Mouse (Mus musculus) CD4-positive naive resting alpha-beta T cell, adult 76 days (primary cell): ENCODE results near the gene Stmn1. TPM values are rescaled to one million over a fixed set of nuclear protein-coding genes. Genes with fewer than 3 reads are reported as not detected.

Experiments used
- total RNA-seq: library from RNA; stranded (reverse); gene quantifications from one replicate; pipeline ENCODE4 v1.2.4, GENCODE M21; 2023

The Stmn1 gene
- 44.4 TPM for total RNA-seq

DNA sequence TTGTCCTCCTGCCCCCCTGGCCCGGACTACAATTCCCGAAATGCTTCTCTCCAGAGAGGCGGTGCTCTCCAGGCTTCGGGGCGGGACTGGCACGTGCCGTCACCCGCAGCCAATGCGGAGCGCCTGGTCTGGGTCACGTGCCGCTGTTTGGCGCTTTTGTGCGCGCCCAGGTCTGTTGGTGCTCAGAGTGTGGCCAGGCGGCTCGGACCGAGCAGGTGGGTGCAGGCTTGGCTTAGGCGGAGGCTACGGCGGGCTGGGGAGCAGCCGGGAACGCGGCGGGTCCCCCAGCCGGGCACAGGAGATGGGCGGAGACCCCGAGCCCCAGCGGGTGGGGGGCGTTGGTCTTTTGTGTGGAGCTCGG, at the start of gene Stmn1:
Gene Stmn1, plus strand, starts transcription at position 106 of the 361 bp plus-strand sequence.

DNA sequence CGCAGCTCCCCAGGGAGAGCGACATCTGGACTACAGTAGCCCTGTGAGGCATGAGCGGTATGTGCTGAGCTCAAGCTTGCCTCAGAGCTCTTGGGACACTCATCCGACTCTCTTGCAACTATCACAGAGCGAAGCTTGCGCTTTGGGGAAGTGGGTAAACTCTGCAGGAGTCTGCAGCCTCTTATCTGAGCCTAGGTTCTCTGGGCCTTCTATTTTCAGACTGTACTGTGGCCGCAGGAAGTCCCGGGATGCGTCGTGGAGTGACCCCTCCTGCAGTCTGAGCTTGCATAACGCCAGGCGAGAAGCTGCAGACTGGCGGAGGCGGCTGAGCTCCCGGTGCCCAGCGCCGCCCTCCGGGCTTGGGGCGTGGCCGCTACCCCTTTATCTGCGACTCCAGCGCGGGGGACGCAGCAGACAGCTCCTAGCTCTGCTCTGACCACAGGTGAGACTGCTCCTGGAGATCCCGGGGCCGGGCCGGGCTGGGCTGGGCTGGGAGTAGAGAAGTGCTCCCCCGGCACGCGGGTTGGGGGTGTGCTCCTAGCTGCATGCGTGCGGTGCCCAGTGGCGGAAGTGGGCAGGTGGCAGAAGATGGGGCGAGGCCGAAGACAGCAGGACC, 28.6 kb downstream of the Stmn1 start, which contains the start of gene Paqr7:
Gene Paqr7, plus strand, starts transcription at position 103 of the 616 bp plus-strand sequence.

DNA sequence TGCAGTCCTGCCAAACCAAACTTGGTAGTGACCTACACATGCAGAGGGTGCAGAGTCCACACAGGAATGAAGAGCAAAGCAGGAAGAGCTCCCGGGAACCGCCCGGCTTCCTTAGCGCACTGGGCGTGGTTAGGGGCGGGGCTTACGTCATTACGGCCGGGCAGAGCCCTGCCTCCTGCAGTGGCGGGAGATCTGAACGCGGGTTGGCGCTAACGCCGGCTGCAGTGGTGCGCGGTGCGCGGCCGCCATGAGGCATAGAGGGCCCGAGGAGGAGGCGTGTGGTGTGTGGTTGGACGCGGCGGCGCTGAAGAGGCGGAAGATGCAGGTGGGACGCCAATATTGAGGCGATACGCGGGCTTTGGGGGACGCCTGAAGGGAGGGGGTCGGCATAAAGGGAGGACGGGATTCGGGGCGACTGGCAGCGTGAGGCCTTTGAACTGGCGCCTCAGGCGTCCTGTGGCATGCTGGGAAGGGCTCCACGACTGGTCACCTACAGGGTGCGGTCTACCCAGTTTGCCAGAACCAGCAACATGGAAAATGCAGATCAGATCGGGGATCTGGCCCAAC, 42.8 kb downstream of the Stmn1 start, which contains the start of gene Aunip:
Gene Aunip, plus strand, starts transcription at position 155 of the 567 bp plus-strand sequence.

Other genes with a start within 250 kb of the Stmn1 start
- not detected for gene Catsper4, start 240.9 kb upstream of the Stmn1 start, total RNA-seq
- 0.50 TPM for gene Cnksr1, start 229.9 kb upstream of the Stmn1 start, total RNA-seq
- not detected for gene E130218I03Rik, start 224.7 kb upstream of the Stmn1 start, total RNA-seq
- 19.8 TPM for gene Zfp593, start 222.7 kb upstream of the Stmn1 start, total RNA-seq
- gene Gm30191, start 221.4 kb upstream of the Stmn1 start, total RNA-seq = not detected
- gene Grrp1, start 214.2 kb upstream of the Stmn1 start, total RNA-seq = not detected
- gene Pdik1l, start 180.4 kb upstream of the Stmn1 start, total RNA-seq = 13.3 TPM
- gene Trim63, start 153.2 kb upstream of the Stmn1 start, total RNA-seq = not detected
- gene Slc30a2, start 125.1 kb upstream of the Stmn1 start, total RNA-seq = not detected
- 0.73 TPM for gene Extl1, start 84.5 kb upstream of the Stmn1 start, total RNA-seq
- gene Pafah2, start 72.0 kb upstream of the Stmn1 start, total RNA-seq = 1.9 TPM
- 20.9 TPM for gene Paqr7, start 28.4 kb downstream of the Stmn1 start, total RNA-seq
- 0.44 TPM for gene Aunip, start 42.7 kb downstream of the Stmn1 start, total RNA-seq
- gene Mtfr1l, start 67.1 kb downstream of the Stmn1 start, total RNA-seq = 50.8 TPM
- gene Selenon, start 83.8 kb downstream of the Stmn1 start, total RNA-seq = 5.3 TPM
- 8.2 TPM for gene Man1c1, start 236.0 kb downstream of the Stmn1 start, total RNA-seq